Mouse (Mus musculus) limb, embryonic 13.5 days (tissue): Measurements from ENCODE around the gene Tmem129. TPM values are rescaled to one million over a fixed set of nuclear protein-coding genes. Genes with fewer than 3 reads are reported as not detected.
A peak's percentile ranks its signal among the peaks of the same experiment; 100 is the strongest.

Experiments
- ATAC-seq: fragments of 200-750 bp; cut with Nextera tagmentation; 2 replicates; pipeline ENCODE4 v1.8.0; 2017; ENCODE audit warnings: low read depth, moderate number of reproducible peaks, moderate TSS enrichment; ENCODE audit not compliant: low FRiP score
- H3K27ac ChIP-seq: fragments of 300-500 bp; sonication (generic); 2 replicates; pipeline ENCODE4 v1.5.1; 2015; ENCODE audit warnings: inconsistent platforms, mild to moderate bottlenecking, moderate library complexity
- H3K27me3 ChIP-seq: fragments of 300-500 bp; sonication (generic); 2 replicates; pipeline ENCODE4 v1.6.1; 2015; ENCODE audit warnings: mild to moderate bottlenecking, inconsistent platforms
- H3K36me3 ChIP-seq: fragments of 300-500 bp; sonication (generic); 2 replicates; pipeline ENCODE4 v1.6.1; 2015; ENCODE audit warnings: inconsistent platforms, mild to moderate bottlenecking, moderate library complexity
- H3K4me1 ChIP-seq: fragments of 300-500 bp; sonication (generic); 2 replicates; pipeline ENCODE4 v1.6.1; 2015; ENCODE audit warnings: inconsistent platforms
- H3K4me2 ChIP-seq: fragments of 300-500 bp; sonication (generic); replicated peaks from 2 replicates; pipeline ENCODE4 v1.6.1; 2015; ENCODE audit warnings: inconsistent platforms, mild to moderate bottlenecking, moderate library complexity
- H3K4me3 ChIP-seq: fragments of 300-500 bp; sonication (generic); 2 replicates; pipeline ENCODE4 v1.5.1; 2015; ENCODE audit warnings: moderate library complexity, mild to moderate bottlenecking, inconsistent platforms
- H3K9ac ChIP-seq: fragments of 300-500 bp; sonication (generic); 2 replicates; pipeline ENCODE4 v1.6.1; 2015; ENCODE audit warnings: mild to moderate bottlenecking, inconsistent platforms
- H3K9me3 ChIP-seq: fragments of 300-500 bp; sonication (generic); 2 replicates; pipeline ENCODE4 v1.6.1; 2016; ENCODE audit warnings: inconsistent platforms
- WGBS: fragments of 180-500 bp; shearing (Covaris S2); methylation state at CpG from one replicate; pipeline ENCODE4 v1.1.7; 2015; 5-methylcytosine and 5-hydroxymethylcytosine counted together
- polyA plus RNA-seq: library from polyadenylated mRNA; unstranded; fragments of >200 nt; fragmentation: Nextera tagmentation; extraction: Ambion mirVana; gene quantifications from 2 replicates; pipeline ENCODE4 v1.2.1, GENCODE M21; 2015

Gene Tmem129
- polyA plus RNA-seq, result 45.2 and 46.0 TPM in 2 replicates

- Histone ChIP-seq H3K4me1 (peaks cover 38% of the 10 kb centered on the region), H3K27ac (peak within 1 kb of the TSS; percentile 92), H3K36me3 (peaks cover 50% of the 10 kb centered on the region), H3K27me3 (no peaks in the 10 kb centered on the region), H3K9ac (peak within 1 kb of the TSS; percentile 85), H3K9me3 (no peaks in the 10 kb centered on the region), H3K4me2 (peak within 1 kb of the TSS; percentile 95), H3K4me3 (peak within 1 kb of the TSS; percentile 79)
- under 1% methylated on average over 60 of the region's 60 CpGs for WGBS
- peak; percentile 97 for ATAC-seq
These were observed at the start of gene Tmem129, which contains the start of gene Tacc3 for GRCm38 (mm10) chr5:33657787-33658663. Gene Tmem129 (minus strand): TSS chr5:33658416. Gene Tacc3 (plus strand): TSS chr5:33658128.

DNA sequence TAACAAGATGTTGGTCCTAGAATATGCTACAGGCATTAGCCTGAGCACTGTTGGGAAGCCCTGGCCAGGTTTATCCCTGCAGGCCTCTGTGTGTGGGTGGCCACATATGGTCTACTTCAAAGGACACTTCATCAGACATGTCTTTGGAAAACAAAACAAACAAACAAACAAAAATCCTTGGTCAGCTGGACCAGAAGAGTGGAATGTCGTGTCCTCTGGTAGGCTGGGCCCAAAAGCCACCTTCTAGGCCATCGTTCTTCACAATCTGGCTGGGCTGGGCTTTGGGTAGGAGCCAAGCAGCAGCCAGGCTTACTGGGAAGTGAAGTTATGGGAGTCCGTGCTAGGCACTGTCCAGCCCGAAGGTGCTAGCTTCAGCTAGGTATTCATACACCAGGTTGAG, 48.9 kb upstream of the Tmem129 start:
- Histone ChIP-seq H3K9ac (no peak overlapping the region), H3K27ac (no peak overlapping the region), H3K4me1 (peaks cover 35% of the 10 kb centered on the region), H3K9me3 (no peaks in the 10 kb centered on the region), H3K4me2 (no peak overlapping the region), H3K27me3 (peaks cover 3% of the 10 kb centered on the region; the same call in 1 of the 2 replicates), H3K4me3 (no peak overlapping the region), H3K36me3 (no peaks in the 10 kb centered on the region)
- ATAC-seq, result no peak
- 35% methylated on average over 4 of the region's 4 CpGs for WGBS

GRCm38 (mm10) chr5:33706350-33706629, 48.1 kb upstream of the Tmem129 start:
- Histone ChIP-seq H3K27ac (no peak overlapping the region), H3K36me3 (no peaks in the 10 kb centered on the region), H3K4me1 (peaks cover 36% of the 10 kb centered on the region), H3K9me3 (no peaks in the 10 kb centered on the region), H3K4me2 (no peak overlapping the region), H3K9ac (no peak overlapping the region), H3K27me3 (peaks cover 3% of the 10 kb centered on the region; the same call in 1 of the 2 replicates), H3K4me3 (no peak overlapping the region)
- 94% methylated on average over 1 of the region's 1 CpGs for WGBS
- ATAC-seq, result no peak

DNA sequence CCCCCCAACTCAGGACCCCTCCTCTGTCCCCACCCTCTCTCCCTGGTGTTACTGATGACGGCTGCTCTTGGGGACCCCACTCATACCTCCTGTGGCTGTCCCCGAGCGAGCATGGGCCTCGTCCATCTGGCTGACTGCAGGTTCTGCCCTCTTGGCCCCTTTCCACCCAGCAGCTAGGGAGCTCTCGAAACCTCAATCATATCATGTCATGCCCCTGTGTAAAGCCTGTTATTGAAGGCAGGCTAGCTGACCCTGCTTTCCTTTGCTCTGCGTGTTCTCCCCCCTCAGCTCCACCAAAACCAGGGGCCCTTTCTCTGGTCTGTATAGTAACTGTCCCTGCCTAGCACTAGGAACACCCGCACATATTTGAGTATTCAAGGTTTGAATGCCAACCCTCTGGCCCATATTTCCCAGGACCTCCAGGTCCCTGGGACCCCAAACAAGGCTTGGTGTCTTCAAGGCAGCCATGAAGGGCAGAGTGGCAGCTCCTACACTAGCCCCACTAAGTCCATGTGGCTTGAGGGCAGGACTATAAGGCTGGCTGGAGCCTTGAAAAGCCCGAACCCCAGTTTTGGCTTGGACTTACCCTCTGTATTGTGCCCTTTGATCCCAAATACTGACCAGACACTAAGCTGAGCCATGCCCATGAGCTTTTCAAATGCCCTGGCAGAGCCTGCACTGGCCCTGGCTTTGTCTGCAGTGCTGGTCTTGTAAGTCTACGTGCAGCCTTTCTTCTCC, 47.6 kb upstream of the Tmem129 start:
- H3K4me2 ChIP-seq, result 0 out of 2 replicates have a peak overlapping the region, but pooled peaks have one; percentile 10
- no peaks in the 10 kb centered on the region for H3K36me3 ChIP-seq
- peaks cover 5% of the 10 kb centered on the region; the same call in 1 of the 2 replicates for H3K27me3 ChIP-seq
- no peak overlapping the region for H3K4me3 ChIP-seq
- H3K4me1 ChIP-seq, result peaks cover 38% of the 10 kb centered on the region
- peak overlapping the region; percentile 18; the same call in 1 of the 2 replicates for H3K27ac ChIP-seq
- no peak for ATAC-seq
- no peaks in the 10 kb centered on the region for H3K9me3 ChIP-seq
- H3K9ac ChIP-seq, result no peak overlapping the region
- 42% methylated on average over 9 of the region's 9 CpGs for WGBS

DNA sequence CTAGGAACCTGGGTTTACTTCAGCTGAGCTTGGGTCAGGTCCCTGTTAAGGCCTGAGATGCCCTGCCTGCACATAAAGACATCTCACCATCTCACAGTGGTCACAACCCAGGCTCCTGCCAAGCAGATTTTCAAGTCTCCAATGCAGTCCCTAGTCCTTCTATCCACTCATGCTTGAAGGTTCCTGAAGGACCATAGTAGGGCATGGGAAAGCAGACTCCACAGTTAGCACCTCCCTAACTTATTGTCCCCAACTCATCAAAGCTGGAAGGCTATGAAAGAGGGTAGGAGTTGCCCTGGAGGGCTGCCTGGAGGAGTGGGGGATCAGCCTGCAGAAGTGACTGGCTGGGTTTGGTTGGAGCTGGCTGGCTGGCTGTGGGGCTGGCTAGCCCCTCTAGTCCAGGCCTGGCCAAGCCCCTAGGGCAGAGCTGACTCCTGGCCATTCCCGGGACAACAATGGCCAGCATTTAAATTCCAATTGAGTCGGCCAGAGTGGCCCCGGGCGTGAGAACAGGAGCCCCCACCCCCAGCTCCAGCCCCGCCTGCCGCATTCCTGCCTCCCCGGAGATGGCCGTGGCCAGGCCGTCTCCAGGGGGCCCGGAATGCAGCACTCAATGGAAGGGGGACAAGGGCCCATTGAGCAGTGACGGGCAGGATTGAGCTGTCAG, 46.9 kb upstream of the Tmem129 start:
- Histone ChIP-seq H3K9ac (no peak overlapping the region; the same call in 1 of the 2 replicates), H3K36me3 (no peaks in the 10 kb centered on the region), H3K27me3 (peaks cover 7% of the 10 kb centered on the region; the same call in 1 of the 2 replicates), H3K4me1 (peaks cover 45% of the 10 kb centered on the region), H3K27ac (no peak overlapping the region), H3K9me3 (no peaks in the 10 kb centered on the region), H3K4me3 (no peak overlapping the region), H3K4me2 (0 out of 2 replicates have a peak overlapping the region, but pooled peaks have one; percentile 10)
- 7% methylated on average over 11 of the region's 11 CpGs for WGBS
- ATAC-seq, result no peak

DNA sequence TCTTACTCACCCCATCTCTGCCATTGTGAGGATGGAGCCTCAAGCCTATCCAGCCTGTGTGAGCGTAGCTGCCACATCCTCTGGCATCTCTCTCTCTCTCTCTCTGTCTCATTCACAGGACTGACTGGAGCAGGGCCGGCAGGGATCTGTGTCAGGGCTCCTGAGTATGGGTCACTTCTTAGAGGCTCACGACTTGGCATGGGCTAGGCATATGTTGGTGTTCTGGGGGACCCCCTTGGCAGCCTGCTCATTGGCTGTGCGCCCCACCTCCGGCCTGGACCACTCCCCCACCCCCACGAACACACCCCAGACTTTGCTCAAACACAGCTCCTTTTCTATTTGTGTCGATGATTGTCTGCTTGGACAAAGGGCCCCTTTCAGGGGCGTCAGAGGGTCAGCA, 45.8 kb upstream of the Tmem129 start:
- Histone ChIP-seq H3K9me3 (no peaks in the 10 kb centered on the region), H3K4me3 (no peak overlapping the region), H3K27me3 (peaks cover 10% of the 10 kb centered on the region; the same call in 1 of the 2 replicates), H3K9ac (no peak overlapping the region), H3K27ac (no peak overlapping the region; the same call in 1 of the 2 replicates), H3K36me3 (no peaks in the 10 kb centered on the region), H3K4me2 (no peak overlapping the region), H3K4me1 (peaks cover 56% of the 10 kb centered on the region)
- no peak for ATAC-seq
- WGBS, result 71% methylated on average over 8 of the region's 8 CpGs

DNA sequence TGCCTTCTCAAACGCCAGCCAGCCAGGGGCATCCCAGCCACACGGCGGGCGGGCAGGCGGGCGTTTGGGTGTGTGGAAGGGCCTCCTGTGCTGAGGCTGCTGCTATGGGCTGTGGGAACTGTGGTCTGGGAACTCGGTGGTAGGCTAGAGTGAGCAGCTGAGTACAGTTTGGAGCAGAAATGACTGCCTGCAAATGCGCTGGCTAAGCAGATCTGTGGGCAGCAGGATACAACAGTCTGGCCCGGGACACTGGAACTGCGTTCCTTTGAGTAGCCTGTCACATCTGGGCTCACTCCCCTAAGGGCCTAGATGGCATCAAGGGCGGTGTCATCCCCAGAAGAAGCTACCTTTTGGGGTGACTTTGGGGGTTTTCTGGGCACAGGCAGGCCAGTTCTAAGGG, 43.6 kb upstream of the Tmem129 start:
- no peak for ATAC-seq
- no peak overlapping the region for H3K4me3 ChIP-seq
- peaks cover 70% of the 10 kb centered on the region for H3K4me1 ChIP-seq
- WGBS, result 83% methylated on average over 11 of the region's 11 CpGs
- no peaks in the 10 kb centered on the region for H3K9me3 ChIP-seq
- no peaks in the 10 kb centered on the region for H3K36me3 ChIP-seq
- H3K27me3 ChIP-seq, result peaks cover 10% of the 10 kb centered on the region
- no peak overlapping the region for H3K9ac ChIP-seq
- H3K4me2 ChIP-seq, result no peak overlapping the region
- H3K27ac ChIP-seq, result no peak overlapping the region

DNA sequence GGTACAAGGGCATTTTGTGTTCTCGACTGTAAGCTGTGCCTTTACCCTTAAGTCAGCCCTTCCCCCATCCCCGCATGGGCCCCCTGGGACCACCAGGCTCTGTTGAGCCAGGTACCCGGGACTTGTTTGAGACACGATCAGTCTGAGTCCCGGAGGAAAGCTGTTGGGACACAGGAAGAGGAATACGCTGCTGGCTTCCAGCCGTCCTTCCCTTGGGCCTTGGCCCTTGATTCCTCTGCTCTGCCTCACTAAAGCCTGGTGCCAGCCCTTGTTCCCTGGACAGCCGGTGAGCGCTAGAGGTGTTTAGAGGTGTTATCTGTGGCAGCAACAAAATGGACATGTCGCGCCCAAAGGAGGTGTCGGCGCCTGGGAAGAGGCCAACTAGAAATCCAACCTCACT, 41.8 kb upstream of the Tmem129 start:
- peaks cover 73% of the 10 kb centered on the region for H3K4me1 ChIP-seq
- no peaks in the 10 kb centered on the region for H3K9me3 ChIP-seq
- H3K4me3 ChIP-seq, result no peak overlapping the region
- no peak for ATAC-seq
- no peaks in the 10 kb centered on the region for H3K36me3 ChIP-seq
- no peak overlapping the region for H3K4me2 ChIP-seq
- H3K9ac ChIP-seq, result no peak overlapping the region
- H3K27me3 ChIP-seq, result peaks cover 17% of the 10 kb centered on the region
- 34% methylated on average over 13 of the region's 13 CpGs for WGBS
- H3K27ac ChIP-seq, result no peak overlapping the region

DNA sequence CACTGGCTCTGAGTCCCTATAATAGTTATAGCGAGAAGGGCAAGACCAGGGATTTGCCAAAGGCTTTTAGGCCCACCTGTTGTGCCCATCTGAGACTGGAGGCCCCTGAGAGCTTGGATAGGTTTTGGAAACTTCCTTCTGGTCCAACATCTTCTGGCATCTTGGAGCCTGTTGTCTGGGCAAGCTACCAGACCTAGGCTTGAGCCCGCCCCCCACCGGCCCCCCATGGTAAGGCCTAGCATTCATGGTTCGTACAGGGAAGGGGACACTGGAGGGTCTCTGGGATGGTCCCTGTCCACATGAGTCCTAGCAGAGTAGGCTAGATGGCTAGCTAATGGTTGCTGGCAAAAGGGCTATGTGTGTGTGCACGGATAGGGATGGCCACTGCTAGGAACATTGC, 40.5 kb upstream of the Tmem129 start:
- Histone ChIP-seq H3K27me3 (peaks cover 17% of the 10 kb centered on the region), H3K4me2 (no peak overlapping the region), H3K4me3 (no peak overlapping the region), H3K4me1 (peaks cover 78% of the 10 kb centered on the region), H3K9ac (no peak overlapping the region), H3K27ac (peak overlapping the region; percentile 40; the same call in 1 of the 2 replicates), H3K36me3 (no peaks in the 10 kb centered on the region), H3K9me3 (no peaks in the 10 kb centered on the region)
- ATAC-seq, result no peak
- 87% methylated on average over 5 of the region's 5 CpGs for WGBS

DNA sequence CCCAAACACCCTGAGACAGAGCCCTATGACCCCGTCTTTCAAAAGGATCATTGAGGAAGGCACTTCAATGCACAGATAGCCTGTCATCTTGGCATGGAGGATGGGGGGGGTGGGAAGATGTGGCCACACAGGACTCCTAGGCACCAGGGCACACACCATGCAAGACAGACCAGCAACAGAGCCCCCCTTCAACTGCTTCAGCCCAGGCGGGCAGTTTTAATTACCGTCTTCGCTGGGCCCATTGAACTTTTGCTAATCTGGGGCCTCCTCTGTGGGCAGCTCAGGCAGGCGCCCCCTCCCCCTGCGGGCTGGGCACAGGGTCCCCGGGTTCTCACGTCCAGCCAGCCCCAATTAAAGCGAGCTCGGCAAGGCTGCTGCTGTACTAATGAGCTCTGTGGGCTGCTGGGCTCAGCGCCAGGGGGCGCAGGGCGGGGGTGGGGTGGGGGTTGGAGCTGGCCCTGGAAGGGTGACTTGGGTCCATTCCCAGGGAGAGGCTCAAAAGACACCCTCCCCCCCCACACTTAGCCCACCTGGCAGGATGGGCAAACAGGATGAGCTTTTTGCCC, 39.8 kb upstream of the Tmem129 start:
- Histone ChIP-seq H3K9ac (no peak overlapping the region), H3K4me3 (no peak overlapping the region), H3K27ac (peak overlapping the region; percentile 65; the same call in 1 of the 2 replicates), H3K27me3 (peaks cover 17% of the 10 kb centered on the region), H3K9me3 (no peaks in the 10 kb centered on the region), H3K36me3 (no peaks in the 10 kb centered on the region), H3K4me1 (peaks cover 84% of the 10 kb centered on the region), H3K4me2 (no peak overlapping the region; the same call in 1 of the 2 replicates)
- ATAC-seq, result no peak
- 11% methylated on average over 13 of the region's 13 CpGs for WGBS

- 44% methylated on average over 1 of the region's 1 CpGs for WGBS
- Histone ChIP-seq H3K4me1 (peaks cover 89% of the 10 kb centered on the region), H3K36me3 (no peaks in the 10 kb centered on the region), H3K9ac (no peak overlapping the region), H3K4me2 (no peak overlapping the region; the same call in 1 of the 2 replicates), H3K9me3 (no peaks in the 10 kb centered on the region), H3K4me3 (no peak overlapping the region), H3K27ac (peak overlapping the region; percentile 65; the same call in 1 of the 2 replicates), H3K27me3 (peaks cover 17% of the 10 kb centered on the region)
- no peak for ATAC-seq
These were observed 39.3 kb upstream of the Tmem129 start for GRCm38 (mm10) chr5:33697534-33697933.
